Mouse (Mus musculus): ENCODE measurements around the gene Rab7. TPM values are rescaled to one million over a fixed set of nuclear protein-coding genes. Genes with fewer than 3 reads are reported as not detected.

Gene Rab7
- polyA plus RNA-seq, 1 experiment from 2014 or later, result 240 TPM

Small RNAs within 50 kb of the gene (microRNA-seq; reads per million reads assigned to microRNA genes)
- gene Gm47286 (ENCODE audit: borderline number of aligned reads), result 0.66 reads per million

Other genes with a start within 250 kb of the Rab7 start
- 14.2 and 18.6 TPM in 2 replicates for gene Rab43, start 233.1 kb downstream of the Rab7 start, polyA plus RNA-seq (2014; fragmentation: Nextera tagmentation; extraction: Ambion mirVana)
- gene Gm45140, start 209.5 kb downstream of the Rab7 start, polyA plus RNA-seq (2014; fragmentation: Nextera tagmentation; extraction: Ambion mirVana), result 3.6 and 4.1 TPM in 2 replicates
- gene Isy1, start 206.5 kb downstream of the Rab7 start, polyA plus RNA-seq (2014; fragmentation: Nextera tagmentation; extraction: Ambion mirVana), result 34.7 and 42.7 TPM in 2 replicates
- gene Cnbp, start 194.2 kb downstream of the Rab7 start, polyA plus RNA-seq (2014; fragmentation: Nextera tagmentation; extraction: Ambion mirVana), result 1,063 and 1,144 TPM in 2 replicates
- 180 and 188 TPM in 2 replicates for gene Copg1, start 157.5 kb downstream of the Rab7 start, polyA plus RNA-seq (2014; fragmentation: Nextera tagmentation; extraction: Ambion mirVana)
- gene Hmces, start 131.3 kb downstream of the Rab7 start, polyA plus RNA-seq (2014; fragmentation: Nextera tagmentation; extraction: Ambion mirVana), result 43.1 and 44.1 TPM in 2 replicates
- gene H1fx, start 63.6 kb downstream of the Rab7 start, polyA plus RNA-seq (2014; fragmentation: Nextera tagmentation; extraction: Ambion mirVana), result 28.7 and 33.0 TPM in 2 replicates
- gene Rpn1, start 39.2 kb upstream of the Rab7 start, polyA plus RNA-seq (2014; fragmentation: Nextera tagmentation; extraction: Ambion mirVana), result 391 and 414 TPM in 2 replicates
- gene Gata2, start 148.6 kb upstream of the Rab7 start, polyA plus RNA-seq (2014; fragmentation: Nextera tagmentation; extraction: Ambion mirVana), result 27.1 and 31.6 TPM in 2 replicates
- not detected in 2 replicates for gene Dnajb8, start 177.0 kb upstream of the Rab7 start, polyA plus RNA-seq (2014; fragmentation: Nextera tagmentation; extraction: Ambion mirVana)

Data from embryonic facial prominence, embryonic 14.5 days (tissue).